Mouse (Mus musculus) intestine, embryonic 14.5 days (tissue): ENCODE results near the gene Rnf123. TPM values are rescaled to one million over a fixed set of nuclear protein-coding genes. Genes with fewer than 3 reads are reported as not detected.

ENCODE experiments used
- ATAC-seq: fragments of 200-750 bp; cut with Nextera tagmentation; replicated peaks from 2 replicates; pipeline ENCODE4 v1.8.0; 2017; ENCODE audit warnings: low read depth, moderate number of reproducible peaks, moderate TSS enrichment, moderate library complexity; ENCODE audit not compliant: low FRiP score, low TSS enrichment
- DNase-seq: peaks from one replicate; pipeline ENCODE4 v3.0.0-alpha.2; 2018; ENCODE audit warnings: low spot score
- H3K27ac ChIP-seq: fragments of 300-500 bp; sonication (generic); 2 replicates; pipeline ENCODE4 v1.5.1; 2014; ENCODE audit warnings: low read depth, mild to moderate bottlenecking, control low read depth
- H3K27me3 ChIP-seq: fragments of 300-500 bp; sonication (generic); replicated peaks from 2 replicates; pipeline ENCODE4 v1.6.1; 2014; ENCODE audit warnings: low read length, control low read depth; ENCODE audit not compliant: control insufficient read depth, insufficient read depth
- H3K36me3 ChIP-seq: fragments of 300-500 bp; sonication (generic); 2 replicates; pipeline ENCODE4 v1.6.1; 2014; ENCODE audit warnings: low read length, control low read depth; ENCODE audit not compliant: control insufficient read depth, insufficient read depth
- H3K4me1 ChIP-seq: fragments of 300-500 bp; sonication (generic); replicated peaks from 2 replicates; pipeline ENCODE4 v1.6.1; 2014; ENCODE audit warnings: low read length, control low read depth, mixed read lengths; ENCODE audit not compliant: control insufficient read depth, insufficient read depth
- H3K4me2 ChIP-seq: fragments of 300-500 bp; sonication (generic); 2 replicates; pipeline ENCODE4 v1.6.1; 2014; ENCODE audit warnings: low read length
- H3K4me3 ChIP-seq: fragments of 300-500 bp; sonication (generic); 2 replicates; pipeline ENCODE4 v1.5.1; 2014; ENCODE audit warnings: low read depth, low read length, control low read depth, mixed read lengths
- H3K9ac ChIP-seq: fragments of 300-500 bp; sonication (generic); 2 replicates; pipeline ENCODE4 v1.6.1; 2014; ENCODE audit warnings: mild to moderate bottlenecking, low read length
- H3K9me3 ChIP-seq: fragments of 300-500 bp; sonication (generic); 2 replicates; pipeline ENCODE4 v1.6.1; 2016; ENCODE audit warnings: low read length, control low read depth; ENCODE audit not compliant: control insufficient read depth
- WGBS: fragments of 180-500 bp; shearing (Covaris S2); extraction: QIAGEN DNeasy Blood & Tissue Kit; methylation state at CpG from one replicate; pipeline ENCODE4 v1.1.7; 2014; 5-methylcytosine and 5-hydroxymethylcytosine counted together
- polyA plus RNA-seq: library from polyadenylated mRNA; unstranded; fragments of >200 nt; fragmentation: Nextera tagmentation; extraction: Ambion mirVana; gene quantifications from 2 replicates; pipeline ENCODE4 v1.2.1, GENCODE M21; 2014

Gene Rnf123
- polyA plus RNA-seq, 1 experiment from 2014 or later = 33.2 TPM

GRCm38 (mm10) chr9:108121170-108121969 is 38.2 kb upstream of the Rnf123 start:
- no peak overlapping the region for H3K4me3 ChIP-seq
- no peak overlapping the region for H3K4me2 ChIP-seq
- no peaks in the 10 kb centered on the region for H3K36me3 ChIP-seq
- H3K9ac ChIP-seq = no peak overlapping the region
- no peaks in the 10 kb centered on the region for H3K27me3 ChIP-seq
- ATAC-seq (no peak), DNase-seq (no peak)
- H3K9me3 ChIP-seq = no peaks in the 10 kb centered on the region
- 84% methylated on average over 10 of the region's 10 CpGs for WGBS
- H3K4me1 ChIP-seq = peaks cover 23% of the 10 kb centered on the region
- no peak overlapping the region for H3K27ac ChIP-seq

GRCm38 (mm10) chr9:108120671-108121070 is 37.5 kb upstream of the Rnf123 start:
- H3K36me3 ChIP-seq = no peaks in the 10 kb centered on the region
- no peak overlapping the region for H3K4me2 ChIP-seq
- H3K27ac ChIP-seq = no peak overlapping the region
- H3K4me3 ChIP-seq = no peak overlapping the region
- no peaks in the 10 kb centered on the region for H3K27me3 ChIP-seq
- 92% methylated on average over 8 of the region's 8 CpGs for WGBS
- ATAC-seq (no peak), DNase-seq (no peak)
- H3K9me3 ChIP-seq = no peaks in the 10 kb centered on the region
- H3K9ac ChIP-seq = no peak overlapping the region
- H3K4me1 ChIP-seq = peaks cover 23% of the 10 kb centered on the region

- H3K4me2 ChIP-seq = 0 out of 2 replicates have a peak overlapping the region, but pooled peaks have one; percentile 2
- peak overlapping the region; percentile 5; the same call in 1 of the 2 replicates for H3K27ac ChIP-seq
- 36% methylated on average over 10 of the region's 11 CpGs for WGBS
- no peak overlapping the region for H3K9ac ChIP-seq
- H3K4me3 ChIP-seq = no peak overlapping the region
- ATAC-seq (peak; percentile 82), DNase-seq (peak; percentile 68)
- peaks cover 23% of the 10 kb centered on the region for H3K4me1 ChIP-seq
- H3K36me3 ChIP-seq = no peaks in the 10 kb centered on the region
- H3K27me3 ChIP-seq = no peaks in the 10 kb centered on the region
- no peaks in the 10 kb centered on the region for H3K9me3 ChIP-seq
Observed at GRCm38 (mm10) chr9:108119891-108120411, 36.8 kb upstream of the Rnf123 start.

- Histone ChIP-seq H3K9me3 (0 out of 2 replicates have a peak, but pooled peaks cover 6% of the 10 kb centered on the region), H3K4me1 (peaks cover 23% of the 10 kb centered on the region), H3K4me2 (no peak overlapping the region), H3K36me3 (no peaks in the 10 kb centered on the region), H3K4me3 (no peak overlapping the region), H3K27me3 (no peaks in the 10 kb centered on the region), H3K27ac (peak overlapping the region; percentile 47; the same call in 1 of the 2 replicates), H3K9ac (no peak overlapping the region)
- 56% methylated on average over 4 of the region's 4 CpGs for WGBS
- ATAC-seq (no peak), DNase-seq (no peak)
Observed at GRCm38 (mm10) chr9:108117143-108117542, 34.0 kb upstream of the Rnf123 start.

GRCm38 (mm10) chr9:108115290-108116077 is 32.3 kb upstream of the Rnf123 start:
- H3K9ac ChIP-seq = no peak overlapping the region
- no peak for DNase-seq
- no peaks in the 10 kb centered on the region for H3K27me3 ChIP-seq
- no peak overlapping the region for H3K4me3 ChIP-seq
- WGBS = 62% methylated on average over 43 of the region's 43 CpGs
- no peak overlapping the region for H3K27ac ChIP-seq
- 0 out of 2 replicates have a peak, but pooled peaks cover 6% of the 10 kb centered on the region for H3K9me3 ChIP-seq
- peaks cover 30% of the 10 kb centered on the region for H3K4me1 ChIP-seq
- H3K36me3 ChIP-seq = no peaks in the 10 kb centered on the region
- no peak overlapping the region for H3K4me2 ChIP-seq
- ATAC-seq = no peak

- no peak overlapping the region for H3K27ac ChIP-seq
- H3K4me3 ChIP-seq = no peak overlapping the region
- no peaks in the 10 kb centered on the region for H3K36me3 ChIP-seq
- WGBS = 95% methylated on average over 18 of the region's 18 CpGs
- no peak overlapping the region for H3K9ac ChIP-seq
- H3K9me3 ChIP-seq = 0 out of 2 replicates have a peak, but pooled peaks cover 6% of the 10 kb centered on the region
- DNase-seq (no peak), ATAC-seq (no peak)
- H3K27me3 ChIP-seq = no peaks in the 10 kb centered on the region
- no peak overlapping the region for H3K4me2 ChIP-seq
- peaks cover 22% of the 10 kb centered on the region for H3K4me1 ChIP-seq
Observed at GRCm38 (mm10) chr9:108112719-108113340, 29.7 kb upstream of the Rnf123 start.

GRCm38 (mm10) chr9:108111593-108112121 is 28.5 kb upstream of the Rnf123 start:
- DNase-seq = no peak
- H3K36me3 ChIP-seq = no peaks in the 10 kb centered on the region
- no peak overlapping the region for H3K9ac ChIP-seq
- no peak for ATAC-seq
- peak overlapping the region; percentile 22 for H3K4me3 ChIP-seq
- H3K27me3 ChIP-seq = no peaks in the 10 kb centered on the region
- H3K4me2 ChIP-seq = peak overlapping the region; percentile 58
- peak overlapping the region; percentile 33; the same call in 1 of the 2 replicates for H3K27ac ChIP-seq
- peaks cover 13% of the 10 kb centered on the region for H3K4me1 ChIP-seq
- 72% methylated on average over 17 of the region's 17 CpGs for WGBS
- H3K9me3 ChIP-seq = 0 out of 2 replicates have a peak, but pooled peaks cover 6% of the 10 kb centered on the region

GRCm38 (mm10) chr9:108111101-108111592 is 28.0 kb upstream of the Rnf123 start:
- peak overlapping the region; percentile 37 for H3K9ac ChIP-seq
- DNase-seq (peak; percentile 72), ATAC-seq (no peak)
- no peaks in the 10 kb centered on the region for H3K36me3 ChIP-seq
- WGBS = 5% methylated on average over 22 of the region's 22 CpGs
- peak overlapping the region; percentile 22 for H3K4me3 ChIP-seq
- H3K4me1 ChIP-seq = peaks cover 13% of the 10 kb centered on the region
- H3K4me2 ChIP-seq = peak overlapping the region; percentile 58
- H3K9me3 ChIP-seq = 0 out of 2 replicates have a peak, but pooled peaks cover 6% of the 10 kb centered on the region
- peak overlapping the region; percentile 33; the same call in 1 of the 2 replicates for H3K27ac ChIP-seq
- no peaks in the 10 kb centered on the region for H3K27me3 ChIP-seq
